Mouse (Mus musculus): ENCODE measurements around the gene Yif1b.

Yif1b gene

DNA sequence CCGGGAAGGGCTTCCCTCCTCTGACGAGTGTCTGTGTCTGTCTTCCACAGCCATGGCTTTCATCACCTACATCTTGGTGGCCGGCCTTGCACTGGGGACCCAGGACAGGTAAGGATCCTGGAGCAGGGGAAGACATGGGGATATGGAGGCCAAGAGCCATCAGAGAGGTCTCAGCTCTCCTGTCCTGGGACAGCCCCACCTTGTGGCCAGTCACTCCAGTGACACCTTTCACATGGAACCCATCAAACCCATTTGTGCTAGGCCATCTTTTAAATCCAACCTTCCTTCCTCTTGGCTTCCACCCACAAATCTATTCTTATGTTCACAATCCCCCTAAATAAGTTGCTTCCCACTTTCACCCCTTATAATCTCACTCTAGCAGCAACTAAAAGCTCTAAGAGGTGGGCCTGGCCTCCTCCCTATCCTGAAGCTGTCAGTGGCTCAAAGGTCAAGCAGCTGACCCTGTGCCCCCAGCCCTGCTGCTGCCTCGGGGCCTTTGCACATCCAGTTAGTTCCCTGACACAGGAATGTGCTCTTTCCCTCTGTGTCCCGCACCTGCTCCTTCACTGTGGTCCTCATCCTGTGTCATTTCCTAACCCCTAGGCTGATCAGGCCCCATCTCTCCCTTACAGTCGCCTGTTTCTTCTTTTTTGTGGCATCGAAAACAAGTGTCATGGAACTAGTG, 6.7 kb downstream of the Yif1b start:
- no peak for DNase-seq (ENCODE audit: low spot score)

DNA sequence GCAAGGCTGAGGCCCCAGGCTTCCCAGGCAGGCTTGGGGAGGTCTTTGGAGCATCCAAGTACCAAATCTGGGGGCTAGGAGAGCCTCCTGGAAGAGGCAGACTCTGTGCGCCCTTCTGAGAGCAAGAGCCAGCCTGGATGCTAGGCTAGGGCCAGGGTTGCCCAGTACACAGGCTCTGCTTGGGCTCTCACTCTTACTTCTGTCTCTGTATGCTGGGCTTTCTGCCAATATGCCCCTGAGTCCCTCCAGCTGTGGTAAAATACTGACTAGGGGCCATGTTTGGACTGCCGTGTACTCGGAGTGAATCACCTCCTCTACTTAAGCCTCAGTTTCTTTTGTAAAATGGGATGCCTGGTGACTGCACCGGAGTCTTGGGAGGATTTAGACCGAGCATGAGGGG, 7.9 kb downstream of the Yif1b start:
- DNase-seq (ENCODE audit: low spot score), result no peak

DNA sequence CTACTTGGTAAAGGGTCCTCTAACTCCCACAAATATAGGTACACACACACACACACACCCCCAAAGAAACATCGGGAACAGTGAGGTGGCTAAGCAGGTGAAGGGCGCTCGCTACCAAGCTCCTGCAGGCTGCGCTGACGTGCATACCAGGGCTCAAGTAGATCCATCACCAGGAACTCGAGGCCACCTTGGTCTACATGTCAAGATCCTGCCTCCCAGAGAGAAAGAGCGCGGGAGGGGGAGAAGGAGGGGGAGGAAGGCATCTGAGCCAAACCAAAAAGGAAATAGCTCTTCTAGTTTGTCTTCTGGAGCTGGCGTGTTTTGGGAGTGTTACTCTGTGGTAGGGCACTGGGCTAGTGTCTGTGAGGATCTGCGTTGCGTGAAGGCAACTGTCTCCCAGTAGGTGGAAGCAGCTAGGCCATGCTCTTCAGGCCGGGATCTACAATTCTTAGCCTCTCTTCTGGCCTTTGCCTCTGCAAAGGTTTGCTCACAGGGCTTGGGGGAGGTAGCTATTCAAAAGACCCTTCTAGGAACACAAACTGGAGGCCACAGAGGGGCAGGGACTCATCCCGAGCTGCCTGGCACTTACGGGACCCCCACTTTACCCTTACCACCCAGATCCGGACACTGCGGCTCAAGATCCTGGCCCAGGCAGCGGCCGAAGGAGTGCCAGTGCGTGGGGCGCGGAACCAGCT, 8.6 kb downstream of the Yif1b start:
- no peak for DNase-seq (ENCODE audit: low spot score)

DNA sequence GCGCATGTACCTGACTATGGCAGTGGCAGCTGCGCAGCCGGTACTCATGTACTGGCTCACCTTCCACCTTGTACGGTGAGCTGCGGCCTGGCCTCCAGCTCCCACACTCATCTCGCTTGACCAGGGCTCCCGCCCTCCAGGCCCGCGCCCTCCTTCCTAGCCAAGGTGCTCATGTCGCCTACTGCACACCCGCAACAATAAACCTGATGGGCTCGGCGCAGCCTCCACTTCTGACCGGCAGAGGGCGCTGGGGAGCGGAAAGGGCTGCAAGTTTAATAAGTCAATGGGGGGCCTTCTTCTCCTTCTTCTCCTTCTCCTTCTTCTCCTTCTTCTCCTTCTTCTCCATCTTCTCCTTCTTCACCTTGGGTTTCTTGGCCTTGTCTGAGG, 9.2 kb downstream of the Yif1b start:
- DNase-seq (ENCODE audit: low spot score), result peak; percentile 90

DNA sequence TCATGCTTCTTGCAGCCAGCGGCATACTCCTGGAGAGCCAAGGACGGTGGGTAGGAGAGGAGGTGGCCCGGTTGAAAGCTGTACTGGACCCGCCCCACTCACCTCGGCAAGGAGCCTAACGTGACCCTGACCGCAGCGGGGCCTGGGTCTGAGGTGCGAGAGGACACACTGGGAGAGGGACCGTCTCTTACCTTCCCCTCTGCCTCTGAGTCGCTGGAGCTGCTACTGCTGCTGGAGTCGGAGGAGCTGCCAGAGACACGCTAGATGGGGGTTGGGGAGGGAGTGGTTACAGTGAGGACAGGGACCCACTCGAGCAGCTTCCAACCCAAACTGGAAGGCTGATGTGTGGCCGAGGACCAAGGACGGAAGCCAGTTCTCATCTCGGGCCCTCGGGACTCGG, 9.6 kb downstream of the Yif1b start:
- DNase-seq (ENCODE audit: low spot score), result no peak

DNA sequence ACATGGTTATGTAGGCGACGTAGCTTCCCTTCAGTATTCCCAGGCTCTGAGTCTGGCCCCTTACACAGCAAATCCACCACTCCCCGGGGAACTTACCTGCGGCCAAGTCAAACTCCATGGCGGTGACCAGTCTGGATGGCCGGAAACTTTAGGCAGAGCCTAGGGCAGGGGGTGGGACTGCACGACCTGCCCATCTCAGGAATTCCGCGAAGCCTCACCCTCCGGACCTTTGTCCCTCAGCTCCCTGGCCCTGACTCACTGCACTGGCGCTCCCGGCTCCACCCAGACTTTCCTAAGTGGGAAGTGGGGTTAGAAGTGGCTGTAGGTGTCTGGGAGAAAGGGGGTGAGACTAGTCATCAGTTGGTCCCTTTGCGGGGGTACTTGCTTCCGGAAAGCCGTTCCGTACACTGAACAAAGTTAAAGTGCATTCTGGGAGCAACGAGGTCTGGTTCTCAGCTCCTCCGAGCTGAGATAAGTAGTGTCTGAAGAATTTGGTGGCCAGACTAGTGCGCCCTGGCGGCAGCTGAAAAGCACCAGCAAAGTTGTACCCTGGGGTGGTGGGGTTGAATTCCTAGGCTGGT, 10.2 kb downstream of the Yif1b start, which contains the start of gene 2200002D01Rik:
TSS of gene 2200002D01Rik (minus strand) at position 206 of the 581 bp plus-strand sequence.
- DNase-seq (ENCODE audit: low spot score), result no peak

DNA sequence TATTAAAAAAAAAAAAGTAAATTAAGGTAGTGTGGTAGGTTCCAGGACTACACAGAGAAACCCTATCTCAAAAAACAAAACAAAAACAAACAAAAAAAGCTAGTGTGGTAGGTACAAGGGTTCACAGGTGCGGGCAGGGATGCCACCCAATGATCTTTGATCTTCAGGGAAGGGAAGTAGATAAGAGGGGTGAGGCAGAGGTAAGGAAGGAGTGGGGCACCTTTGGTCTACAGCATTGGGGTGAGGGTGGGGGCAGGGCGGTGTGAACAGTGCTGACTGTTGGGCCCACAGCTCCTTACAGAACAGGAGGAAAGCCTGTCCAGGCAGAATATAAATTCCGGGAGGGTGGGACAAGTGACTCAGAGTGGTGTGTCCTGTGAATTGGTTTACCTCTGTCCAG, 13.0 kb downstream of the Yif1b start:
- DNase-seq (ENCODE audit: low spot score), result no peak

DNA sequence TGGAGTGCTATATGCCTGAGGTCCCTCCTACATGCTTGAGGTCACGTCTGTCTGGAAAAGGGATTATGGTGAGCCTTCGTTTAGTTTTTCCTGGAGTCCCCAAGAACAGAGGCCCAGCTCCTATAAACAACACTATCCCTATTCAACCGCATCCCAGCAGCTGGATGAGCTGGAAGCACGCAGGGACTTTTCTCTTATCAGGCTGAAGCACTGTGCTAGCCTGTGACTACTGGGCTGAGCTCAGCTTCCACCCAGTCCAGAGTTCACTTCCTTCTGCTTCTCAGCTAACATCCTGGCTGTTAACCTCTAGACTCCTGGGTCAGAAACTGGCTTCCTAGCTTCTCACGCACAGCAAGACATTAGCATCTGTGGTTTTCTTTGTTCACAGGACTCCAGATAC, 15.7 kb downstream of the Yif1b start:
- DNase-seq (ENCODE audit: low spot score), result no peak

DNA sequence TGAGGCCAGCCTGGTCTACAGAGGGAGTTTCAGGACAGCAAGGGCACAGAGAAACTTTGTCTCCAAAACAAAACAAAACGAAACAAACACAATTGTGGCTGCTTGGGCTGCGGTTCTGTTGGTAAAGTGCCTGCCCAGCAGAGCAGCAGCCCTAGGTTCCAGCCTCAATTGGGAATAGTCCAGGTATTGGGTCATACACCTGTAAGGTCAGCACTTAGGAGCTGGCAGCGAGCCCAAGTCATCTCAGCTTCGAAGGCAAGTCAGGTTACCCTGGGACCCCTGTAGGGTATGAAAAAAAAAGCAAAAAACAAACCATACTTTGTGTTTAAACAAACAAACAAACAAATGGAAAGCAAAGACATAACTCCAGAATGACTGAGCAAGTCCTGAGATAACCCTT, 17.7 kb downstream of the Yif1b start:
- no peak for DNase-seq (ENCODE audit: low spot score)

DNA sequence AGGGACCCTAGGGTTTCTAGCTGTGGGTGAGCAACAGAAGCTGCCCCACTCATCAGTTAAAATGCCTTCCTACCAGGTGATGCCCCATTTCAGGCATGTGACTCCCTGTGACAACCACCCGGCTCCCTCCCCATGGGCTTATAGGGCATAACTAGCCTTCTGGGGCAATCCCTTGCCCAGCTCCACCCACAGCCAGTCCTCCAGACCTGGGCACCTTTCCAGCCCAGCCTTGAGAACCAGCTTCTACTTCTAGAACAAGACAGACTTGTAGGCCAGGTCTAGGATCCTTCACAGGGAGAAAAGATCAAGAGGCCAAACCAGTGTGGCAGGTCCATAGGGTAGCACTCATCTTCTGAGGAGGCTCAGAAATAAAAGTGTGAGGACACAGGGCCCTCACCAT, 19.2 kb downstream of the Yif1b start:
- no peak for DNase-seq (ENCODE audit: low spot score)

DNA sequence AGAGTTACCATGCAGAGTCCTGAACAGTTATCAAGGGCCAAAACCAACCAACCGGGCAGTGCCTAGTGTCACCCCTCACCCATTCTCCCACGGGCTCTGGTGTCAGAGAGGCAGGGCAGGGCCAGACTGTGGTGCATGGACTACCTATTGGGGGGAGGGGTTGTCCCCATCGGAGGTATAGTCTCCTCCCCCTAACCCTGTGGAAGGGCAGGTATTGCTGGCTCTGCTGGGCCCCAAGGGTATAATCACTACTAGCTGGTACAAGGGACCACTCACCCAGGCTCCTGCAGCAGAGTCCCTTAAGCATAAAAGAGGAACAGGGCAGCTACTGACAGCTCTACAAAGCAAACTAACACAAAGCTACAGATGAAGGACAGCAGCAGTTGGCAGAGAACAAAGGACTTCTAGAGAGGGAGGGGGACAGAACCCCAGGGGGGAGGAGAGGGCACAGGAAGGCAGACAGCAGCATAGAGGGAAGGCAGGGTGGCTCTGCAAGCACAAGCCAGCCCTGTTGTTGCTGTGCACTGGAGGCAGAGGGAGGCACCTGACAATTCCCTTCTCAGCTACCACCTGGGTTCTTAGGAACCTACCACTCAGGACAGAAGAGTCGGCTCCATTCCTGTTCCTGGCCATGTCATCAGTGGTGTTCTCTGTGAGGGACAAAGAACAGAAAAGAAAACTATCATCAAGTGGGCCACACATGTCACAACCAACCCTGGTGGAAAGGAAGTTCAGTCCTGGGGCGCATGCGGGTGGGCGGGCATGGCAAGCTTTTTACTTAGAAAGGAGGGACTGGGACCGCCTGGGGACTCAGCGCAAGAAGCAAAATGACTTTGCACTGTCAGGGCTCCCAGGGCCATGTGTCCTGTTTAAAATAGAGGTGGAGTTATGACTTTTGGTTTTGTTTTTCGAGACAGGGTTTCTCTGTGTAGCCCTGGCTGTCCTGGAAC, 21.9 kb downstream of the Yif1b start:
- no peak for DNase-seq (ENCODE audit: low spot score)

DNA sequence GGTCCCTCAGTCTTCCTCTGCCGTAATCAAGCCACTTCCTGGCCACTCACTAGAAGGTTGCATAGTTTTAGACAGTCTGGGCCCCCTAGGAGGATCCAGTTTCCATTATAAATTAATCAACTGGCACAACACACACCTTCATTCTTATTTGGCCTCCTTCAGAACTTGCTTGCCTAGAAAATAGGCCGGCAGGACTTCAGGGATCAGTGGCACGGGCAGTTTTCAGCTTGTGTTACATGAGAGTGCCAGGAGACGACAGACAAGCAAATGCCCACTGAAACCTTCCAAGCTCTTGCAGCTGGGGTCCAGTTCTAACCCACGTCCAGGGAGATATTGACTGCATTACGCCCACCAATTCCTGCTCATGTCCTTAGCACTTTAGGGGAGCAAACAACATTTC, 24.0 kb downstream of the Yif1b start:
- no peak for DNase-seq (ENCODE audit: low spot score)

DNA sequence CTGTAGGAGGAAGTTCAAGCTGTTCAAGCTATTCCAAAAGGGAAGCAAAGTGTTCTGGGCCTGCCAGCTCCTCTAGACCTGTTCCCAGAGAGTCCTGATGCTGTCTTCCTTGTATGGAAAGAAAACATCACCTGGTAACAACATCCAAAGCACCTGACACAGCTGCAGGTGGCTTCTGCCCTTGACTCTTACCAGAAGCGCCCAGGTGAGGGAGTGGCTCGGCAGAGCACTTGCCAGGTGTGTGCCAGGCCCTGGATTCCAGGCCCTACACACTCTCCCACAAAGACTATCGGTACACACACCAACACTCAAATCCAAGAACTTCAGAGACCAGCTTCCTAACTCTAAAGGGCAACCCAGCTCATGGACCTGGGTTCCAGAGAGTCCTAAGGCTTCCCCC, 25.7 kb downstream of the Yif1b start:
- no peak for DNase-seq (ENCODE audit: low spot score)

DNA sequence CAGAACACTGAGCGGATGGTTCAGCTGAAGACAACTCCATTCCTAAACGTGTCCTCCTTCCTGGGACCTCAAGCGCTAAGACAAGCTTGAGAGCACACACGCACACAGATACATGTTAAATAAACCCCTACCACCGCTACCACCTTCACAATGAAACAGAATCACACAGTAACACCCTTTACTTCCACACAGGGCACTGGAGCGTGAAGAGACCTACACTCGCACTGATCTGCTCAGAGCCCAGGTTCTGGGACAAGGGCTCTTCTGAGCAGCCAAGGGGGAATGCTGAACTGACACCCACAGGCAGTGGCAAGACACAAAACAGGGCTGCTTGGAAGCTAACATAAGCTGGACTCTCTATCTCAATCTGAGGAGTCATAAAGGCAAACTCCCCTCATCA, 27.5 kb downstream of the Yif1b start:
- DNase-seq (ENCODE audit: low spot score), result no peak

DNA sequence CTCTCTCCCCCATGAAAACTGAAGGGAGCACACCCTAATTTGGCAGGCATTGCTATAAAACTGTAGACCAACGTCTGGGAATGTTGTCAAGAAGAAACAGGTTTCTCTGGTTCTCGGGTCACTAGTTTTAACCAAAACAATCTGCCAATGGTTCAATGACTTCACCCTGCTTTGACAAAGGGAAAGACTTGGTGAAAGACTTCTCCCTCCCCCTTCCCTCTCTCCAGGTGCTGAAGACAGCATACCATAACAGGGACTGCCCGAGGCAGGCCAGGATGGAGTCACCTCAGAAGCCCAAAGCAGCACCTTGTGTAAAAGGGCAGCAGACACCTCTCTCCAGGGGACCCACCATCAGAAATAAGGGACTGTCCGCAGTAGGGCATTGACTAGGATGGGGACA, 28.8 kb downstream of the Yif1b start:
- no peak for DNase-seq (ENCODE audit: low spot score)

DNA sequence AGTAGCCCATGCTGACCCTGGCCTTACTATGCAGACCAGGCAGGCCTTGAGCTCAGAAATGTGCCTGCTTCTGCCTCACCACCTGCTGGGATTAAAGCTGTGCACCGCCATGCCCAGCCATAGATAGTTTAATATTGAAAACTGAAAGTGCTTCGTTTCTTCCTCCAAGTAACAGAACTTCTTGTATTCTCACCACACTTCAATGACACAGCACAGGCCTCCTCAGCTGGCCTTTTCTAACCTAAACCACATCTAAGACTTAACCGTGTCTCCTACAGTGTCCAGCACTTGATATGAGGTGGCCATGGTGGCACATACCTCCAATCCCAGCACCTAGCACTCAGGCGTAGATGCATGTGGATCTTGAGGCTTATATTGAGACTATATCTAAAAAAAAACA, 32.3 kb downstream of the Yif1b start:
- no peak for DNase-seq (ENCODE audit: low spot score)

DNA sequence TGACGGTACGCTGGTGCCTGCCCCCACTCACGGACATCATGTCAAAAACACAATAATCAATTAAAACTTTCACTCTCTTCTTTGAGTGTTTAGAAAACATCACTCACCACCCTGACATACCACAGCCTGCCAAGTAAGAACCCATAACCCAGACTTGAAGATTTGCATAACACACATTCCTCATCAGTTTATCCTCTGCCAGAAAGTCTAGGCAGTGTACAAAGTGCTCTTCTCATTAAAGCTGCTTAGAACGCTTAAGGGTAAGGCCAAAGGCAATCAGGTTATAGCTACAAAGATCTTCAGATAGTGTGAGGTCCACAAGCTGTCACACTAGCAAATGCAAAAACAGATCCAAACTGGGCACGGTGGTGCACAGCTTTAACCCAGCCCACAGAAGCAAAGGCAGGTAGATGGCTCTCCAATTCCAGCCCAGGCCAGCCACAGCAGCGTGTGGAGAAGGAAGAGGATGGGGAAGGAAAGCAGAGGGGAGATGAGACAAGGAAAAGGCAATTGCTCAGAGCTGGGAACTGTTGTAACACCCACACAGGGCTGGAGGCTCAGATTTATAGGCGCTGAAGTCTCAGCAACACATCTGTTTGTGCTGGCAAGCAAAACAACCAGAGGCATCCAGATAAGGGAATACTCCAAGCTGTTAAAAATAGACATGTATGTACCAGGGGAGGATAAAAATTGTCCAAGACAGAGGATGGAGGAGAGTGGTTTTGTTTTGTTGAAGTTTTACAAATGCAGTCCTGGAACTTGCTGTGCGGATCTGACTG, 33.7 kb downstream of the Yif1b start:
- DNase-seq (ENCODE audit: low spot score), result no peak

DNA sequence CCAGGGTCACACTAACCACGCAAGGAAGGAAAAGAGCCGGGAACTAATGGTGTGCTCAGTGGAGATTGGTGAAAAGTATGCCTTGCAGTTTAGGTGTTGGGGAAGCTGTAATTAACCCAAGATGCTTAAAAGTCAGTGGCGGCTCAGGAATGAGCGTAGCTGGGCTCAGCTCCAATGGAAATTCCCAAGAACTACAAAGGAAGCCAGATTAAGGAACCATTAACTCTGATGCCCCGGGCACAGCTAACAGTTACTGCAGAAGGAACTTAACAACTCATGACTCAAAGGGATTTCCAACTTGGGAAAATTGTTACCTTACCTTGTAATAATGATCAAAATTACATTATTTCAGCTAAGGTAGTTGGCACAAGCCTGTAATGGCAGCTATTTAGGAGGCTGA, 38.6 kb downstream of the Yif1b start:
- DNase-seq (ENCODE audit: low spot score), result no peak

DNA sequence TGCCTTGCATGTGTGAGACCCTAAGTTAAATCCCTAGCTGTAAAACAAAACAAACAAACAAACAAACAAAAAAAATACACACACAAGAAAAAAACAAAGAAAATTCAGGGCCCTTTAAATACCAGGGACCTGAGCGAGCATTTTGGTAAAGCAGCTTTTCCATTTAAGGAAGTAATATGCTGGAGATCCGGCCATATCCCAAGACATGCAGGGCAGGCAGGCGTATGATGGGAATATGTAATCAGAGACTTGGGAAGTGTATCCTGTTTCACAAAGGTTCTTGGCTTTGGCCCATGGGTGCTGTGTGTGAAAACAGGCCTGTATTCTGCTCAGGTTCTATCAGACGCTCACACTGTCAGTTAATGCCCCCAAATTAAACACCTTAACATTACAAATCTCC, 39.4 kb downstream of the Yif1b start:
- no peak for DNase-seq (ENCODE audit: low spot score)

DNA sequence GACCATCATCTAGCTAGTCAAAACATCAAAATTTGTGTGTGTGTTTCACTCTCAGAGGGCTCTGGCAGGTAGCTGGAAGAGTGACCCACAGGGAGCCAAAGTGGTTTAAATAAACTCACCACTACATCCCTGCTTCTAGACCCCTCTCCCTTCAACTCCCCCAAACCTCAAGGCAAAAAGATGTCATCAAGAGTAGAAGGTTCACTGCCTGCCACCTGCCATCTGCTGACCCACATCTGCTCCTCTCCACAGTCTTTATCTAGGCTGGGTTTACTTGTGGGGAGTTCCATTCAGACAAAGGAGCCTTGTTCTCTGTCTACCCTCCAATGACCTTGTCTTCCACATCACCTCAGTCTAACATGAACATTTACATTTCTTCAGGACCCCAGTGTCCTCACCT, 41.1 kb downstream of the Yif1b start:
- no peak for DNase-seq (ENCODE audit: low spot score)

DNA sequence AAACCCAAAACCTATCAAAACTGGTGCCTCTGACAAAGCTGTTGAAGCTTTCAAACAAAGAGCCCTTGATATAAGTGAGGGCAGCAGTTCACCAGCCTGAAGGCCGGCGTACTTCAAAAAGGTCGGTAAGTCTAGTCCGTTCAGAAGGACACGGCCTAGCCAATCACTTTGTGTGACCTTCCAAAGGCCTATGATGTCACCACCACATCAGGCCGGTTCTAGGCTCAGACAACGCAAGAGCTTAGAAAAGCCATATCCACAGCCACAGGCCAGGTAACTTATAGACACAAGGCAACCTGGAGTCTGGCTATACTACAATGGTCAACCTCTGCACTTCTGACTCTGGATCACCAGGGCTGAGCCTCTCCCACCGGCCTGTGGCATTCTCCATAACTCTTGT, 41.8 kb downstream of the Yif1b start:
- no peak for DNase-seq (ENCODE audit: low spot score)

DNA sequence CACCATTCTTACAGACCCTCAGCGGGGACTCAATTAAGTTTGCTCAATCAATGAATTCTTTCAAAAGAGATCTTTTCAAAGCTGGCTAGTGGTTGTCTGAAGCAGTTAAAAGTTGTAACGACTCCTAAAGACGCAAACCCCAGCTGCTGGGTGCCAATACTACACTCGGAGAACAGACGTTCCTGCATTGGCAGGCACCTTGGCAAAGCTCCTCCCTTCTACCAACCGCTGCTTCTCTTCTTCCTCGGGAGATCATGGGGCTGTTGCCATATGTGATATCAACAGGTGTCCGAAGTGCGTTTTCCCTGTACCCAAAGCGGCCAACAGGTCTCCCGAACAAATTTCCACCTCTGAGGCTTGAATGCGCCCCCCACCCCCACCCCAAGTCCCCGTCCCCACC, 42.7 kb downstream of the Yif1b start:
- no peak for DNase-seq (ENCODE audit: low spot score)

Measured in ovary, postnatal 14 days (tissue).